Mouse (Mus musculus): ENCODE data around the gene Rhbdf1.

The Rhbdf1 gene

DNA sequence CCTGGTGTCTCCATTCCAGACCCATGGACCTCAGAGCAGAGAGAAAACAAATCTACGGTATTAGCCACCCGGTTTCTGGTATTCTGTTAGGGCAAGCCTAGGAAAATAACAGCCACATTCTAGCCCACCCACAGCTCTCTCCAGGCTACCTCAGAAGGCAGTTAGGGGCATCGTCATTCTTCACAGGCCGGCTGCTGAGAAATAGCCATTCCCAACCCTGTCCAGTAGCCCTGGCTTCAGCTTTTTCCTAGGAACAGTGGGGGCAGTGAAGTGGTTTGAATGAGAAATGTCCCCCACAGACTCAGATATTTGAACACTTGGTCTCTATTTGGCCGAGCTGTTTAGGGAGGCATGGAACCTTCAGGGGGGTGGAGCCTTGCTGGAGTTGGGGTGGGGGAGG, 32.7 kb downstream of the Rhbdf1 start:
- no peak for DNase-seq

DNA sequence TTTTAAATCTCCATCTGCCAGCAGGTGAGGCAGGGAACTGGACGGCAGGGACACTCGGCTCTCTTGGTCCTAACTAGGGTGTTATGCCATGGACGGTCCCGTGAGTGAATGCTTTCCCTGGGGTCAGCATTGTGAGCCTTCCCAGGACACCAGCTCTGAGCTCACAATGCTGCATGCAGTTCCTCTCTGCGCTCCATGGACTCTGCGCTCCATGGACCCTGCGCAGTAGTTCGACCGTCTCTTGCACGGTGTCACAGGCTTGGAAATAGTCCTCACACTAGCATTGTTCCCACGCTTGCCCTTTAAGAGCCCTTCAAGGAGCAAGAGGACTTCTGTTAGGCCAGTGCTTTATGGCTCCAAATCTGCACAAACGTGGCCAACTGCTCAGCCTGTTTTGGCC, 33.2 kb downstream of the Rhbdf1 start:
- DNase-seq = no peak

DNA sequence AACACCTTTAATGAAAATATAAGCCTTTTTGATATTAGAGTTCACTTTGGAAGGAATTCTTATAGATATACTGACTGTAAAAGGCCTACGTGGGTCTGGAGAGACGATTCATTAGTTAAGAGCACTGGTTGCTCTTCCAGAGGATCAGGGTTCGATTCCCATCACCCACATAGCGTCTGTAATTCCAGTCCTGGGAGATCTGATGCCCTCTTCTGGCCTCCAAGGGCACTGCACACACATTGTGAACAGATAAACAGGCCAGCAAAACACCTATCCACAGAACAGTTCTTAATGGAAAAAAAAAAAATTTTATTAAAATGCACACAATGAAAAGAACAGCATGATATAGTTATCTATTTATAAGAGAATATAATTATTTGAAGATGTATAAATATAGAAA, 34.8 kb downstream of the Rhbdf1 start:
- DNase-seq = no peak

DNA sequence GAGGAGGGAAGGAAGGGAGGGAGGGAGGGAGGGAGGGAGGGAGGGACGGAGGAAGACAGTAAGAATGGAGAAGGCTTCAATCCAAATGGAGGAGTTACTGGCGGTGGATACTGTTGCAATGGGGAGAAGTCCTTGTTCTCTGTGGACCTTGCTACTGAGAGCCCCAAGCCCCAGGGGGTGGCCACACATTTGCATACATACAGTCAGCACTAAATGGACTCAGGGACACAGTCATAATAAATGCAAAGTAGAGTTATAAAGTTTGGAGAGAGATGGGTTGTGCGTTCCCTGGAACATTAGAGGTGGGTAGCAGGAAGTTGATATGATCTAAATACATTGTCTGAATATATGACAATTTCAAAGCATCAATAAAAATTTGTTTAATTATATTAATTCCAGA, 36.1 kb downstream of the Rhbdf1 start:
- no peak for DNase-seq

DNA sequence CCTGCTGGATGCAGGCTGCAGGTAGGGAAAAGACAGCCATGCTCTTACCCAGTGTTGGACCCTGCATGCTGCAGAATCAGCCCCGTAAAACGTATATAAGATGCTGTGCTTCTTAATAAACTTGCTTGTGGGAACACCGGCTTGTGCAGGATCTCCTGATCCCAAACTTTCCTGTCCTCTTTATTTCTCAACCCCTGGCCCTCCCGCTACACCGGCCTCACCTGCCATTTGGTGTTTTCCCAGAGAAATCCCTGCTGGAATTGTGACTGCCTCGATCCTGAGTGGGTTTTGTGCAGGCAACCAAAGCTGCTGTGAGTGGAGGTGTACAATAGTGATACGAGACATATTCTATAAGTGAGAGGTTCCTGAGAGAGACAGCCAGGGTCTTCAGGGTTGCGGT, 37.6 kb downstream of the Rhbdf1 start:
- no peak for DNase-seq

DNA sequence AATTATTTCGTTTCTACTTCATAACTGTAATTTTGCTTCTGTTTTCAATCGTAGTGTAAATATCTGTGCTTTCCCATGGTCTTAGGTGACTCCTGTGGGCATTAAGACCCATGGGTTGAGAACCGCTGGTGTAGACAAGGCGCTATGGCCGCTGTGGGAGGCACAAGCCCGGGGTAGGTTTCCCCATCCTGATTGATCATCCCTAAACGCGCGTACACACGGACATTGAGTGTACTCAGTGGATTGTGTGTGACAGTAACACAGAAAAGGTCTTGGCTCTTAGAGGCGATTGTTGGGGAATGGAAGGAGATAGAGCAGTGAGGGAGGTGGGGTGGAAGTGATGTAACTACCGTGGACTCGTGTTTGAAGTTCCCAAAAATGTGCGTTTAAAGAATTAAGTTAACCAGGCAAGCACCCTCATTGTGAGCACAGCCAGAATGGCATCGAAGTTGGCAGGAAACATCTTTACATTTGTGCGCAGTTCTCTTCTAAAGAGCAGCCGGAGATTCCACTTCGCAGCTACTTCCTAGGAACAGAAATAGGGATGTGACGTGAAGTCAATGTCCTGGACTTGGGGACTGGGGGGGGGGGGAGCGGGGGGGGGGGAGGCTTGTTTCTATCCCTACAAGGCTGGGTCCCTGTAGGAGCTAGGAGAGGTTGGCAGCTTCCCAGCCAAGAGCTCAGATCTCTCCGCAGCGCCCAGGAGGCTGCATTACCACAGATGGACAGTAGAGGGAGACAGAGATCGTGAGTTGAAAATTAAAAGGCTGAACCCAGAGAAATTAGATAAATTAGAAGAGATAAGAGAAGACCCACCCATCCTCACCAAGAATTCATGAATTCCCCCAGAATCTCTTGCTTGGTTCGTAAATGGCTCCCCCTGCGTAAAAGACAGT, 39.9 kb downstream of the Rhbdf1 start:
- peak; percentile 25 to 73 for DNase-seq

DNA sequence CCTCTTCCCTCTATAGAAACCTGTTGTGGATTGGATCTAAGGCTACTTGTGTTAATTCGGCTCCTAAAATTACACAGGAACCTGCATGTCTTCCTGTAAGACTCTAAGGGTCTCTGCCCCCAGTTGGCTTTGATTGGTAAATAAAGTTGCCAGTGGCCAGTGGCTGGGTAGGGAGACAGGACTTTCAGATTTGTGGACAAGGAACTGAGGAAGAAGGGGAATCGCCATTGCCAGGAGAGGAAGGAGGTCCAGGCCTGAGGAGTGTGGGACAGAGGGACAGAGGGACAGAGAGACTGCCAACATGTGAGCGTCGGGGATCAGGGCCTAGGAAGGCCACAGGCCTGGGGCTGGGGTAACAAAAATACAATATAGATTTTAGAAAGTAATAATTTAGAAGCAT, 40.9 kb downstream of the Rhbdf1 start:
- no peak for DNase-seq

DNA sequence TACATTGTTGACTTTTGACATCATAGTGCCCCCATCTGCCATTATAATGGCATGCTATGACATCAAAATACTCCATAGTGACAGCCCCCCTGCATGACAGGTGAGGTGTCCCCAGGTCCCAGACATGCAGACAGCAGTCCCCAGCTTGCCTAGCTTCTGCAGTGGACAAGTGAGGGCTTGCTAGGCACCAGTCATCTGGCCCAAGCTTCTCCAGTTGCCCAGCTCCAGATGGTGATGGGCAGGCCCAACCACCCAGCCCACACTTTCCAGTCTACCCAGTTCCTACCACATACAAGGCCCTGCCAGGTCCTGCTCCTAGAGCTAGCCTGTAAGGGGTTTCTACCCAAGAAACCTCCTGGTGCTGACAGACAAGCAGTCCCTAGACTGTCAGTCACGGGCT, 43.6 kb downstream of the Rhbdf1 start:
- DNase-seq = no peak

DNA sequence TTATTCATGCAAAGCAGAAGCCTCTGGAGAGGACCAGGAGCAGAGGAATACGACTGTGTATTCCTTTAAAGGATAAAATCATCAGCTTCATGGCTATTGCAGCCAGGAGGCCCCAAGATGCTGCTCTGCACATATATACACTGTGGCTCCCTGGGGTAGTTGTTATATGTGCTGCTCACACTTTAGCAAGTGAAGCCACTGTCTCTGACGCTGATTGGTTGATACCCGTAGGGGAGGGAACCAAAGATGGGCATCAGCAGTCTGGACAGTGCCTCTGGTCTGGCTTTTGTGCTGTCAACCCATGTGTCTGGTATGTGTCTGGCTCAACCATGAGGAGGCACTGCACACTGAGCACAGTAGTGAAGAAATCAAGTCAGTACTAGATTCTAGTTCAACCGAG, 55.4 kb downstream of the Rhbdf1 start:
- DNase-seq = no peak

DNA sequence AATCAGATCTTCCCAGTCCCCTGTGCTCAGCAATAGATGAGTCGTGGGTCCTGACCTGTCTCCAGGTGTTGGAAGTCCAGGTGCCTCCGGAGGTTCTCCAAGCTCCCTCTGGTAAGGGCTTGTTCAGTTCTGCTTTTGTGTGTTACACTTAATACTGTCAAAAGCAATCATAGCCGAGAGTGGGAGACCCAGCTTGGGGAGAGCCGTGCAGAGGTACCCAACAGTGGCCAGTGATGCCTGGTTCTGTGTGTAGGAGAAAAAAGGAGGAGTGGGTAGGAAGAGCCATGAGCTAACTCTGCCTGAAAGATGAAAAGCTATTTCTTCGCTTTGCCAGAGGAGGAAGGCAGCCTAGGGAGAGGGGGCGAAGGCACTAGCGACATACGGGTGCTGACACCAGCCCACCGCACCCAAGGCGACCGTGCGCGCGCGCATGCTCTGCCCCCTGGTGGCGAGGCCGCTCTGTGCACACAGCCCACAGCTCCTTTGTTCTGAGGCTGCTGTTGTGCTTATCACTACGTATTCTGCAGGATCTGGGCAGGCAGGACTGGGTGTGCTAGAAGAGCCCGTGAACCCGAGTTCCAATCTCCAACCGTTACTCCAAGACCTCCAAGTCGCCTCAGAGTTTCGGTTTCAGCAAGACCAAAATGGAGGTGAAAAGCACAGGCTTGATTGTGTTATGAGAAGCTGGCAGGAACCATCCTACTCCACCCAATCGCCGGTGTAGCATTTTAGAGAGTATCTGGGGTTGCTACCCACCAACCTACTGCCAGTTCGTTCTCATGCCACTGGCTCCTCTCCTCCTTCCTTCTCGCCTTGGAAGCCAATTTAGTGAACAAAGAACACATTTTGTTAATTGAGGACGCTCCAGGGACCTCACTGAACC, 59.9 kb downstream of the Rhbdf1 start:
- DNase-seq = peak; percentile 21 to 66

DNA sequence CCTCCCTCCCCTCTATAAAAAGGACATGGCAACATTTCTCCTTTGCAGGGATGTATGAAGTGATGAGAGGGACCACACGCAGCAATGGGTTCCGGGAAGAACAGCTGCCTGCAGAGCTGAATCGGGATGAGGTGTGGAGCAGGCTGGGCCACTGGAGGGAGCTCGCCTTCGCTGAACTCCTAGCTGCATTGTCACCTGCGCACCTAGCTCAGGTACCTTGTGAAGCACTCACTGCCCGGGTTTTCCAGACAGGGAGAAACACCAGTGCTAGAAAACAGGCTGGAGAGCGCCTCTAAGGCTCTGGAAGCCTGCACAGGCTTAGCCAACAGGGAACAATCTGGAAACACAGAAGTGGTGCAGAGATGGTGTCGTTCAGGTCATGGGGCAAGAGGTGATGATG, 60.6 kb downstream of the Rhbdf1 start:
- no peak for DNase-seq

DNA sequence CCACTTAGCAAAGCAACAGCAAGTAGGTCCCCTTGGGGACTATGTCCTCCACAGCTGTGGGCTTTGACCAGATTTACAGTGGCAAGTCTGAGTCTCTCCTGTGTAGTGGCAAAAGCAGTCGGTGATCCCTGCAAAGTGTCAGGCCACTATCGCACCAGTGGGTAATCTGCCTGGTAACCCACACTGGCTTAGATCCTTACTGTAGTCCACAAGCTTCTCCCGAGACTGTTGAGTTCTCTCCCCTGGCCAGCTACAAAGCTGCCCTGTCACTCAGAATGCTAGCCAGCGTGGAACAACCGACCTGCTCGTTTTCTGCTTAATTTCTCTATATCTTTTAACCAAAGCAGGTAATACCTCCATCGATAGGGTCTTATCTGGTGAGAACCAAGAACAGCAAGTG, 61.8 kb downstream of the Rhbdf1 start:
- DNase-seq = no peak

All from spleen, adult 18-20 months (tissue).